Mouse (Mus musculus): Measurements from ENCODE around the gene Pcgf5. TPM values are rescaled to one million over a fixed set of nuclear protein-coding genes. Genes with fewer than 3 reads are reported as not detected.

Pcgf5 gene
- total RNA-seq, 2 experiments from 2014 or later, result 27.8 to 28.1 TPM

GRCm38 (mm10) chr19:36390714-36391113 lies 42.6 kb downstream of the Pcgf5 start:
- no peak for TF ChIP-seq CTCF (IDR thresholded peaks at IDR 0.05)
- no peak for DNase-seq (ENCODE audit: extremely low spot score in 1 of 2, low spot score in 2 of 2)
- intact Hi-C loops (cut with DNase I), result no loop called here
- Histone ChIP-seq H3K4me3 (no peak overlapping the region), H3K27ac (no peak overlapping the region)

GRCm38 (mm10) chr19:36398500-36398899 lies 50.4 kb downstream of the Pcgf5 start:
- H3K4me3 ChIP-seq, result no peak overlapping the region
- H3K27ac ChIP-seq, result no peak overlapping the region
- DNase-seq (ENCODE audit: extremely low spot score in 1 of 2, low spot score in 2 of 2), result no peak
- intact Hi-C loops (cut with DNase I), result no loop called here
- no peak for TF ChIP-seq CTCF (IDR thresholded peaks at IDR 0.05)

- no peak overlapping the region for H3K27ac ChIP-seq
- TF ChIP-seq CTCF (IDR thresholded peaks at IDR 0.05), result no peak
- H3K4me3 ChIP-seq, result no peak overlapping the region
- no peak for DNase-seq (ENCODE audit: extremely low spot score in 1 of 2, low spot score in 2 of 2)
- intact Hi-C loops (cut with DNase I), result loop anchor here (5.0 kb wide), 1 partner anchor 96 kb away; no protein-coding TSS in a partner anchor
Observed at GRCm38 (mm10) chr19:36408352-36409100, 60.4 kb downstream of the Pcgf5 start.

DNA sequence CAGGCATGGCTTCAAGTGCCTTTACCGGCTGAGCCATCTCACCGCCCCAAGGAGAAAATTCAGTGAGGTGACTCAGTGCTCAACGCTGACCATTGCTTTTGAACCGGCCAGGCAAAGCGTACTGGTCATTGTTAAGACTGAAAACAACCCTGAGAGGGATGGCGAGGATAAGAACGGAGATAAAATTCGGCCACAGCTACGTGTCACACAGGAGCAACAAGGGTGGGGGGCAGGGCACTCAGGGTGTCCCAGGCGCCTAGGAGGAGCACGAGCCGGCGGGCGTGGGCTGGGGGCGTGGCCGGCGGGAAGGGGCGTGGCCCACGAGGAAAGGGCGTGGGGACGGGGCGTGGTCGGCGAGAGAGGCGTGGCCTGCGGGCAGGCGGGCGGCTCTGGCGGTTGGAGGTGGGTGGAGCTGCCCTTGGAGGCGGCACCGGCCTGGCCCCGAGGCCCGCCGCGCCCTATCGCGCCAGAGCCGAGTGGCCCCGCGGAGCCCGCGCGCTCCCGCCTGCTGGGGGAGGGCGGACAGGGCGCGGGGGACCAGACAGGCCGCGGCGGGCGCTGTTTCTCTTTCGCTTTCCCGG lies 61.3 kb downstream of the Pcgf5 start:
- intact Hi-C loops (cut with DNase I), result loop anchor here (5.0 kb wide), 1 partner anchor 97 kb away; no protein-coding TSS in a partner anchor
- H3K4me3 ChIP-seq, result peak overlapping the region; percentile 73
- no peak; the same call in 1 of the 2 replicates for TF ChIP-seq CTCF (IDR thresholded peaks at IDR 0.05)
- H3K27ac ChIP-seq, result no peak overlapping the region
- peak; percentile 88 to 92 for DNase-seq (ENCODE audit: extremely low spot score in 1 of 2, low spot score in 2 of 2)

DNA sequence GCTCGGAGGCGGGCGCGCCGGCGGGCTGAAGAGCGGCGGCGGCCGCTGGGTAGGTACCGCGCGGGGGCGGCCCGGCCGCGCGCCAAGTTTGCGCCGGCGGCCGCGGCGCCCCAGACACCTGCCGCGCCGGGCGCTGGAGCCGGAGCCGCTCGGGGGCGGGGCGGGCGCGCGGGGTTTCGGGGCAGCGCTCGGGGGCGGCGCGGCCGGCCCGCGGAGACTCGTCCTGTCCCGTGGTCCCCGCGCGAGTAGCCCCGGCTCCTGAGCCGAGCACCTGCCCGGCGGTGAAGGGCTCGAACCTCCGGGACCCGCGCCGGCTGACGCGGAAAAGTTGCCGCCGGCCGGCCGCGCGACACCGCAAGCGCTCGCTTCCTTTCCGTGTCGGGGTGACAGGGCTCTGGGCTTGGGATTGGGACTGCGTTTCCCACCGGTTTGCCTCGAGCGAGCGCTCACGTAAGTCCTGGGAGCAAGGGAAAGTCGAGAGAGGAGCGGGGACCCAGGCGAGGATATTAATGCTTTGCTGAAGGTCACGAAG lies 61.8 kb downstream of the Pcgf5 start:
- intact Hi-C loops (cut with DNase I), result loop anchor here (1.0 to 5.0 kb wide), 2 partner anchors 62 to 98 kb away; partner anchors contain the start of gene Pcgf5
- peak overlapping the region; percentile 73 for H3K4me3 ChIP-seq
- no peak overlapping the region for H3K27ac ChIP-seq
- peak; percentile 29 to 33 for DNase-seq (ENCODE audit: extremely low spot score in 1 of 2, low spot score in 2 of 2)
- no peak for TF ChIP-seq CTCF (IDR thresholded peaks at IDR 0.05)

DNA sequence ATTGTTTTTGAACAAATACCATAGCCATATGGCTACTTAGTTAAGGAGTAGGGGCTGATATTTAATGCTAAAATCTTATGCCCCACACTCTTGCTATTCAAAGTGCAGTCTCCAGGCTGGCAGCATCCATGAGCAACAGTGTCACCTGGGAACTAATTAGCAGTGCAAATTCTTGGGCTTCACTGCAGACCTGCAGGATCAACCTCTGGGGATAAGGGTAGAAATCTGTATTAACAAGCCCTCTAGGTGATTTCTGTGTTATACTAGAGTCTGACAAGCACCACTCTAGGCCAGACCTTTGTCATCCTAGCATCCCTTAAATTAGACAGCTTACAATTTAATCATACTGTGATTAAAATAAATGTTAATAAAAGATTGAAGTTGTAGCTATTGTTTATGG lies 71.8 kb downstream of the Pcgf5 start:
- intact Hi-C loops (cut with DNase I), result no loop called here
- DNase-seq (ENCODE audit: extremely low spot score in 1 of 2, low spot score in 2 of 2), result no peak
- Histone ChIP-seq H3K27ac (no peak overlapping the region), H3K4me3 (no peak overlapping the region)
- no peak for TF ChIP-seq CTCF (IDR thresholded peaks at IDR 0.05)

GRCm38 (mm10) chr19:36427195-36427876 lies 79.2 kb downstream of the Pcgf5 start:
- intact Hi-C loops (cut with DNase I), result no loop called here
- no peak overlapping the region for H3K27ac ChIP-seq
- no peak for DNase-seq (ENCODE audit: extremely low spot score in 1 of 2, low spot score in 2 of 2)
- no peak for TF ChIP-seq CTCF (IDR thresholded peaks at IDR 0.05)
- H3K4me3 ChIP-seq, result no peak overlapping the region

- intact Hi-C loops (cut with DNase I), result no loop called here
- DNase-seq (ENCODE audit: extremely low spot score in 1 of 2, low spot score in 2 of 2), result no peak
- Histone ChIP-seq H3K4me3 (no peak overlapping the region), H3K27ac (no peak overlapping the region)
- TF ChIP-seq CTCF (IDR thresholded peaks at IDR 0.05), result no peak
Observed at GRCm38 (mm10) chr19:36428116-36428515, 80.0 kb downstream of the Pcgf5 start.

DNA sequence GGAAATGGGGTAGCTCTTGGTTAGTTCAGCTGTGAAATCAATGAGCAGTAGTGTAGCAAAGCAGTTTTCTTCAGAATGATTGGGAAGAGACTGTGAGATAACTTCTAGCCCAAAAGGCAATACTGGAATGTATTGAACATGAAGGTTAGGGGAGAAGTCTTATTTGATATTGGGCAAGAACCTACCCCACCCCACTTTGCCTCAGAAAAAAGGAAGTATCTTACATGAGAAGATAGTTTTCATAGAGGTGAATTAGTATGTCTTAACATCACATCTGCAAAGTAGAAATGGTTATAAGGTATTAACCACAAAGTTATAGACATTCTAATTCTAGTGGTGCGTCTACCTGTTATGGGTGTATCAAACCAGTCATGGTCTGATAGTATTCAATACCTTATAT lies 81.2 kb downstream of the Pcgf5 start:
- no peak for TF ChIP-seq CTCF (IDR thresholded peaks at IDR 0.05)
- DNase-seq (ENCODE audit: extremely low spot score in 1 of 2, low spot score in 2 of 2), result no peak

DNA sequence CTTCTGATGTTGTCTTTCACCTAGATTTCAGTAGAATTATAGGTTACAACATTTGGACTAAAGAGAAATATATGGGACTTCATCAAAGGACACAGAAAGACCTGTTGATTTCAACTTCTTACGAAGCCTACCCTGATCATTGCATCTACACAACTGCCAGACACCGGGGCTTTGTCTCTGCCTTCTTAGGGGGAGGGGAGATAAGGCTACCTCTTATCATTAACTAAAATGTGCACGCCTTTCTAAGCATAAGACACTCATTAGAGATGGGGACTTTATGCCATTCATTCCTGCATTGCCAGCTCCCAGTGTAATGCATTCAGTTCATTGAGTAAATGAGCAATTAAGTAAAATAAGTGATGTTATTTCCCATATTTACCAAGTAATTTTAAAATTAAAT lies 85.1 kb downstream of the Pcgf5 start:
- TF ChIP-seq CTCF (IDR thresholded peaks at IDR 0.05), result no peak
- no peak overlapping the region for H3K4me3 ChIP-seq
- H3K27ac ChIP-seq, result no peak overlapping the region
- no peak for DNase-seq (ENCODE audit: extremely low spot score in 1 of 2, low spot score in 2 of 2)
- intact Hi-C loops (cut with DNase I), result no loop called here

More for the DNA sequence above, 81.2 kb downstream of the Pcgf5 start:
- Histone ChIP-seq H3K4me3 (no peak overlapping the region), H3K27ac (no peak overlapping the region)
- intact Hi-C loops (cut with DNase I), result no loop called here

- intact Hi-C loops (cut with DNase I), result loop anchor here (1.0 to 5.0 kb wide), 3 partner anchors 257 to 348 kb away; no protein-coding TSS in a partner anchor
- peak; percentile 50 to 55 for DNase-seq (ENCODE audit: extremely low spot score in 1 of 2, low spot score in 2 of 2)
- Histone ChIP-seq H3K27ac (no peak overlapping the region), H3K4me3 (no peak overlapping the region)
- peak; percentile 88 for TF ChIP-seq CTCF (IDR thresholded peaks at IDR 0.05)
Observed at GRCm38 (mm10) chr19:36439894-36440714, 92.0 kb downstream of the Pcgf5 start.

All from left cerebral cortex, adult 2 months (tissue).